Mouse (Mus musculus) embryonic facial prominence, embryonic 12.5 days (tissue): ENCODE data around the gene Nufip1. TPM values are rescaled to one million over a fixed set of nuclear protein-coding genes. Genes with fewer than 3 reads are reported as not detected.

Source experiments
- ATAC-seq: fragments of 200-750 bp; cut with Nextera tagmentation; 2 replicates; pipeline ENCODE4 v1.8.0; 2017; ENCODE audit not compliant: insufficient number of reproducible peaks, insufficient read depth, low FRiP score, low TSS enrichment
- H3K27ac ChIP-seq: fragments of 300-500 bp; sonication (generic); 2 replicates; pipeline ENCODE4 v1.5.1; 2016; ENCODE audit warnings: mild to moderate bottlenecking
- H3K27me3 ChIP-seq: fragments of 300-500 bp; sonication (generic); 2 replicates; pipeline ENCODE4 v1.6.1; 2016; ENCODE audit warnings: mild to moderate bottlenecking, moderate library complexity
- H3K36me3 ChIP-seq: fragments of 300-500 bp; sonication (generic); 2 replicates; pipeline ENCODE4 v1.6.1; 2016; ENCODE audit warnings: mild to moderate bottlenecking
- H3K4me1 ChIP-seq: fragments of 300-500 bp; sonication (generic); 2 replicates; pipeline ENCODE4 v1.6.1; 2016
- H3K4me2 ChIP-seq: fragments of 300-500 bp; sonication (generic); replicated peaks from 2 replicates; pipeline ENCODE4 v1.6.1; 2016; ENCODE audit warnings: mild to moderate bottlenecking, moderate library complexity
- H3K4me3 ChIP-seq: fragments of 300-500 bp; sonication (generic); 2 replicates; pipeline ENCODE4 v1.5.1; 2016; ENCODE audit warnings: mild to moderate bottlenecking
- H3K9ac ChIP-seq: fragments of 300-500 bp; sonication (generic); 2 replicates; pipeline ENCODE4 v1.6.1; 2016; ENCODE audit warnings: mild to moderate bottlenecking, moderate library complexity
- H3K9me3 ChIP-seq: fragments of 300-500 bp; sonication (generic); 2 replicates; pipeline ENCODE4 v1.6.1; 2016; ENCODE audit warnings: mild to moderate bottlenecking, moderate library complexity
- WGBS: fragments of 180-500 bp; shearing (Covaris S2); methylation state at CpG from one replicate; pipeline ENCODE4 v1.1.7; 2016; 5-methylcytosine and 5-hydroxymethylcytosine counted together
- polyA plus RNA-seq: library from polyadenylated mRNA; unstranded; fragments of >200 nt; fragmentation: Nextera tagmentation; extraction: Ambion mirVana; gene quantifications from 2 replicates; pipeline ENCODE4 v1.2.1, GENCODE M21; 2016

Nufip1 gene
- 17.6 and 19.6 TPM in 2 replicates for polyA plus RNA-seq

GRCm38 (mm10) chr14:76110396-76111221, at the start of gene Nufip1, which contains the start of gene Gpalpp1:
Gene Nufip1, plus strand, starts transcription at chr14:76110891.
Gene Gpalpp1, minus strand, starts transcription at chr14:76110760.
- peak within 1 kb of the TSS; percentile 75 for H3K4me2 ChIP-seq
- H3K27ac ChIP-seq: peak within 1 kb of the TSS; percentile 84
- H3K27me3 ChIP-seq: no peaks in the 10 kb centered on the region
- H3K9ac ChIP-seq: peak within 1 kb of the TSS; percentile 82
- H3K36me3 ChIP-seq: peaks cover 20% of the 10 kb centered on the region
- H3K9me3 ChIP-seq: no peaks in the 10 kb centered on the region
- peak within 1 kb of the TSS; percentile 98 for H3K4me3 ChIP-seq
- H3K4me1 ChIP-seq: peaks cover 18% of the 10 kb centered on the region; the same call in 1 of the 2 replicates
- under 1% methylated on average over 69 of the region's 69 CpGs for WGBS
- ATAC-seq: peak; percentile 99

- WGBS: 68% methylated on average over 1 of the region's 1 CpGs
- Histone ChIP-seq H3K4me2 (no peak overlapping the region), H3K4me1 (no peaks in the 10 kb centered on the region), H3K9ac (no peak overlapping the region), H3K27me3 (no peaks in the 10 kb centered on the region), H3K36me3 (no peaks in the 10 kb centered on the region), H3K27ac (no peak overlapping the region), H3K9me3 (no peaks in the 10 kb centered on the region), H3K4me3 (no peak overlapping the region)
- ATAC-seq: no peak
Measured at GRCm38 (mm10) chr14:76067237-76067636, 43.5 kb upstream of the Nufip1 start.

GRCm38 (mm10) chr14:76068296-76068695, 42.4 kb upstream of the Nufip1 start:
- 81% methylated on average over 4 of the region's 4 CpGs for WGBS
- no peaks in the 10 kb centered on the region for H3K36me3 ChIP-seq
- H3K9me3 ChIP-seq: no peaks in the 10 kb centered on the region
- no peak overlapping the region for H3K4me2 ChIP-seq
- H3K27me3 ChIP-seq: no peaks in the 10 kb centered on the region
- no peaks in the 10 kb centered on the region for H3K4me1 ChIP-seq
- ATAC-seq: no peak
- H3K9ac ChIP-seq: no peak overlapping the region
- no peak overlapping the region for H3K27ac ChIP-seq
- no peak overlapping the region for H3K4me3 ChIP-seq

- H3K36me3 ChIP-seq: no peaks in the 10 kb centered on the region
- no peak overlapping the region for H3K4me3 ChIP-seq
- H3K4me1 ChIP-seq: no peaks in the 10 kb centered on the region
- no peak overlapping the region for H3K9ac ChIP-seq
- no peak overlapping the region for H3K27ac ChIP-seq
- H3K4me2 ChIP-seq: no peak overlapping the region
- no peaks in the 10 kb centered on the region for H3K27me3 ChIP-seq
- 63% methylated on average over 4 of the region's 4 CpGs for WGBS
- no peak for ATAC-seq
- no peaks in the 10 kb centered on the region for H3K9me3 ChIP-seq
Measured at GRCm38 (mm10) chr14:76069296-76069695, 41.4 kb upstream of the Nufip1 start.

GRCm38 (mm10) chr14:76072626-76073025, 38.1 kb upstream of the Nufip1 start:
- H3K4me2 ChIP-seq: no peak overlapping the region
- no peak for ATAC-seq
- H3K27me3 ChIP-seq: no peaks in the 10 kb centered on the region
- no peaks in the 10 kb centered on the region for H3K36me3 ChIP-seq
- H3K9me3 ChIP-seq: no peaks in the 10 kb centered on the region
- H3K27ac ChIP-seq: no peak overlapping the region
- no peaks in the 10 kb centered on the region for H3K4me1 ChIP-seq
- no peak overlapping the region for H3K9ac ChIP-seq
- H3K4me3 ChIP-seq: no peak overlapping the region
- 76% methylated on average over 2 of the region's 2 CpGs for WGBS

- no peak for ATAC-seq
- 88% methylated on average over 1 of the region's 1 CpGs for WGBS
- no peaks in the 10 kb centered on the region for H3K4me1 ChIP-seq
Measured at GRCm38 (mm10) chr14:76074206-76074605, 36.5 kb upstream of the Nufip1 start.

GRCm38 (mm10) chr14:76075721-76076120, 35.0 kb upstream of the Nufip1 start:
- WGBS: 52% methylated on average over 4 of the region's 4 CpGs
- Histone ChIP-seq H3K9me3 (no peaks in the 10 kb centered on the region), H3K36me3 (no peaks in the 10 kb centered on the region), H3K27ac (no peak overlapping the region), H3K4me2 (no peak overlapping the region), H3K4me3 (no peak overlapping the region), H3K4me1 (no peaks in the 10 kb centered on the region), H3K9ac (no peak overlapping the region), H3K27me3 (no peaks in the 10 kb centered on the region)
- ATAC-seq: no peak

More at GRCm38 (mm10) chr14:76074206-76074605, 36.5 kb upstream of the Nufip1 start:
- H3K4me2 ChIP-seq: no peak overlapping the region
- no peak overlapping the region for H3K27ac ChIP-seq
- no peaks in the 10 kb centered on the region for H3K9me3 ChIP-seq
- no peak overlapping the region for H3K9ac ChIP-seq
- H3K4me3 ChIP-seq: no peak overlapping the region
- no peaks in the 10 kb centered on the region for H3K27me3 ChIP-seq
- no peaks in the 10 kb centered on the region for H3K36me3 ChIP-seq

- H3K9me3 ChIP-seq: no peaks in the 10 kb centered on the region
- no peaks in the 10 kb centered on the region for H3K4me1 ChIP-seq
- ATAC-seq: no peak
- H3K27ac ChIP-seq: no peak overlapping the region
- no peak overlapping the region for H3K4me3 ChIP-seq
- H3K36me3 ChIP-seq: no peaks in the 10 kb centered on the region
- H3K9ac ChIP-seq: no peak overlapping the region
- no peak overlapping the region for H3K4me2 ChIP-seq
- WGBS: 65% methylated on average over 4 of the region's 4 CpGs
- H3K27me3 ChIP-seq: no peaks in the 10 kb centered on the region
Measured at GRCm38 (mm10) chr14:76076602-76077001, 34.1 kb upstream of the Nufip1 start.

GRCm38 (mm10) chr14:76077088-76077491, 33.6 kb upstream of the Nufip1 start:
- Histone ChIP-seq H3K27me3 (no peaks in the 10 kb centered on the region), H3K4me2 (no peak overlapping the region), H3K9ac (no peak overlapping the region), H3K9me3 (no peaks in the 10 kb centered on the region), H3K4me1 (no peaks in the 10 kb centered on the region), H3K27ac (no peak overlapping the region), H3K4me3 (no peak overlapping the region), H3K36me3 (no peaks in the 10 kb centered on the region)
- ATAC-seq: no peak
- 44% methylated on average over 9 of the region's 9 CpGs for WGBS

- no peak overlapping the region for H3K27ac ChIP-seq
- H3K4me1 ChIP-seq: no peaks in the 10 kb centered on the region
- no peak for ATAC-seq
- no peak overlapping the region for H3K4me2 ChIP-seq
- WGBS: 60% methylated on average over 11 of the region's 11 CpGs
- H3K4me3 ChIP-seq: no peak overlapping the region
- H3K27me3 ChIP-seq: no peaks in the 10 kb centered on the region
- no peak overlapping the region for H3K9ac ChIP-seq
- H3K36me3 ChIP-seq: no peaks in the 10 kb centered on the region
- no peaks in the 10 kb centered on the region for H3K9me3 ChIP-seq
Measured at GRCm38 (mm10) chr14:76081451-76081850, 29.2 kb upstream of the Nufip1 start.

- ATAC-seq: no peak
Measured at GRCm38 (mm10) chr14:76082086-76082636, 28.5 kb upstream of the Nufip1 start.

GRCm38 (mm10) chr14:76084188-76084587, 26.5 kb upstream of the Nufip1 start:
- Histone ChIP-seq H3K27me3 (no peaks in the 10 kb centered on the region), H3K4me1 (no peaks in the 10 kb centered on the region), H3K4me3 (no peak overlapping the region), H3K4me2 (no peak overlapping the region), H3K27ac (no peak overlapping the region), H3K9me3 (no peaks in the 10 kb centered on the region), H3K9ac (no peak overlapping the region; the same call in 1 of the 2 replicates), H3K36me3 (0 out of 2 replicates have a peak, but pooled peaks cover 2% of the 10 kb centered on the region)
- 79% methylated on average over 3 of the region's 3 CpGs for WGBS
- ATAC-seq: no peak

More at GRCm38 (mm10) chr14:76082086-76082636, 28.5 kb upstream of the Nufip1 start:
- Histone ChIP-seq H3K36me3 (no peaks in the 10 kb centered on the region), H3K4me1 (no peaks in the 10 kb centered on the region), H3K4me3 (no peak overlapping the region), H3K27ac (no peak overlapping the region), H3K4me2 (no peak overlapping the region), H3K9me3 (no peaks in the 10 kb centered on the region), H3K9ac (no peak overlapping the region), H3K27me3 (no peaks in the 10 kb centered on the region)
- WGBS: 88% methylated on average over 13 of the region's 13 CpGs
